Mouse (Mus musculus) forebrain, embryonic 16.5 days (tissue): ENCODE measurements around the gene Bcl7c. TPM values are rescaled to one million over a fixed set of nuclear protein-coding genes. Genes with fewer than 3 reads are reported as not detected.
"Not testable (repeated sequence)": the region's sequence is repeated elsewhere in the genome, so short reads cannot be mapped to it uniquely, and the experiment has no call there.

Experiments
- ATAC-seq: fragments of 200-750 bp; cut with Nextera tagmentation; 2 replicates; pipeline ENCODE4 v1.8.0; 2017; ENCODE audit warnings: mild to moderate bottlenecking, moderate library complexity
- H3K27ac ChIP-seq: fragments of 300-500 bp; sonication (generic); 2 replicates; pipeline ENCODE4 v1.5.1; 2014; ENCODE audit warnings: low read length, control low read depth
- H3K27me3 ChIP-seq: fragments of 300-500 bp; sonication (generic); replicated peaks from 2 replicates; pipeline ENCODE4 v1.6.1; 2014; ENCODE audit warnings: low read length; ENCODE audit not compliant: control insufficient read depth, insufficient read depth
- H3K36me3 ChIP-seq: fragments of 300-500 bp; sonication (generic); 2 replicates; pipeline ENCODE4 v1.6.1; 2014; ENCODE audit not compliant: control insufficient read depth, insufficient read depth
- H3K4me1 ChIP-seq: fragments of 300-500 bp; sonication (generic); replicated peaks from 2 replicates; pipeline ENCODE4 v1.6.1; 2014; ENCODE audit warnings: low read length; ENCODE audit not compliant: control insufficient read depth, insufficient read depth
- H3K4me2 ChIP-seq: fragments of 300-500 bp; sonication (generic); 2 replicates; pipeline ENCODE4 v1.6.1; 2014; ENCODE audit warnings: mild to moderate bottlenecking, low read length, control low read depth
- H3K4me3 ChIP-seq: fragments of 300-500 bp; sonication (generic); replicated peaks from 2 replicates; pipeline ENCODE4 v1.5.1; 2014; ENCODE audit warnings: mild to moderate bottlenecking, low read length, control low read depth
- H3K9ac ChIP-seq: fragments of 300-500 bp; sonication (generic); replicated peaks from 2 replicates; pipeline ENCODE4 v1.6.1; 2014; ENCODE audit warnings: low read depth, low read length, control low read depth
- H3K9me3 ChIP-seq: fragments of 300-500 bp; sonication (generic); 2 replicates; pipeline ENCODE4 v1.6.1; 2016; ENCODE audit warnings: low read length; ENCODE audit not compliant: control insufficient read depth
- WGBS: fragments of 180-500 bp; shearing (Covaris S2); extraction: QIAGEN DNeasy Blood & Tissue Kit; methylation state at CpG from one replicate; pipeline ENCODE4 v1.1.7; 2014; 5-methylcytosine and 5-hydroxymethylcytosine counted together
- polyA plus RNA-seq: library from polyadenylated mRNA; unstranded; fragments of >200 nt; fragmentation: Nextera tagmentation; extraction: Ambion mirVana; gene quantifications from 2 replicates; pipeline ENCODE4 v1.2.1, GENCODE M21; 2015

Bcl7c gene
- polyA plus RNA-seq, 1 experiment from 2014 or later: 33.8 TPM

DNA sequence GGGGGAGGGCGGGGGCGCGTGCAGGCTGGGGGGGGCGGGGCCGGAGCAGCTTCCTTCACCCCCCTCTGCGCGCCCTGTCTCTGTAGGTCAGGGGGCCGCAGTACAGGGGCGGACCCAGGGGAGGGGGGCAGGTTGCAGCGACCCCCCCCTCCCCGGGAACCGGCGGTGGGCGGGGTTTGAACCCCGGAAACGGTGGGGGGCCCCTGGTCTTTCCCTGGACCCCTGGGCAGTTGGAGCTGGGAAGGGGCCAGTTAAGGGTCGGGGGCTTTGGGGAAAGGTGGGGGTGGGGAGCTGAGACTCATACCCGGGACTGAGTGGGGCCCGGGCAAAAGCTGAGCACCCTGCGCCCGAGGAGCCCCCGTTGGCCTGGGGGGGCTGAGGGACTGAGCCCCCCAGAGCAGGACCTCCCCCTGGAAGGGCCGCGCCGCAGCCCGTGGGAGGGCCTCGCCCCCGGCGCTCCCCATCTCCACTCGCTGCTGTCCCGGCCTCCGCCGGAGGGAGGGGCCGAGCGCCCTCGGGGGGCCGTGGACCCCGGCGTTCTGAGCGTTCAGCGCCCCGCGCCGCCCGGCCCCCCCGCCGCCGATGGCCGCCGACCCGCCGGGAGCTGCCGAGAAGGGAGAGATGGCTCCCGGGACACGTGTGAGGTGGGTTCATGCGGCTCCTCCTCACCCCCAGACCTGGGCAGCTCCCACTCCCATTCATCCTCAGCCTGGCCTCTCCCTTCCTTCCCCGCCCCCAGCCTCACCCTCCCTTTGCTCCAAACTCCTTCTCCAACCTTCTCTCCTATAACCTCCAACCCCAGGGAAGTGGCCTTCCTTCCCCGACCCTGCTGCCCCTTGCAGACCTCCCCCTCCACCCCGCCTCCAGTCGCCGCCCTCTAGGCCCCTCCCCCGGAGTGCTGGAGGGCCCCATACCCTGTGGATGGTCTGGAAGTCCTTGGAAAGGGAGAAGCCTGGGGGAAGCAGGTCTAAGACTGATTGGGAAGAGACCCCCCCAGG lies 38.1 kb upstream of the Bcl7c start:
- ATAC-seq: no peak
- Histone ChIP-seq H3K9ac (peak overlapping the region; percentile 94), H3K4me1 (peaks cover 21% of the 10 kb centered on the region), H3K27ac (peak overlapping the region; percentile 66), H3K36me3 (peaks cover 25% of the 10 kb centered on the region), H3K4me2 (peak overlapping the region; percentile 90), H3K27me3 (no peaks in the 10 kb centered on the region), H3K9me3 (no peaks in the 10 kb centered on the region), H3K4me3 (peak overlapping the region; percentile 84)
- under 1% methylated on average over 43 of the region's 62 CpGs for WGBS

- peaks cover 21% of the 10 kb centered on the region for H3K4me1 ChIP-seq
Observed at GRCm38 (mm10) chr7:127745652-127746493, 37.1 kb upstream of the Bcl7c start.

DNA sequence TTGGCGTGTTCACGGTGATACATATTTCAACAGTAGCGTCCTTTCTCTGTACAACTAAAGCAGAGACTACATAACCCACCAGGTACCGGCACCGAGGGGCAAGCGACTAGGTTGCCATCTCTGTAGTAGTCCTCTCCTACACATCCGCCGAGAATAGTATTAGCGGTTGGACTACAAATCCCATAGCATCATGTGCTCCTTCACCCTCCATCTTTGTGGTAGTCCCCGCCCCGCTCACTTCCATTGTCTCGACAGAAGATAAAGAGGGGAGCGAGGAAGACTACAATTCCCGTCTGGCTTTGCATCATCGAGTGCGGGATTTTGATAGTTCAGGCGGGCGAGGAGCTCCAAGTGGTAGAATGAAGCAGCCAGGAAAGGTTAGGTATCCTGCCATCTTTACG lies 36.5 kb upstream of the Bcl7c start:
- Histone ChIP-seq H3K27ac (peak overlapping the region; percentile 97), H3K4me3 (peak overlapping the region; percentile 84), H3K36me3 (peaks cover 14% of the 10 kb centered on the region), H3K27me3 (no peaks in the 10 kb centered on the region), H3K4me1 (peaks cover 21% of the 10 kb centered on the region), H3K9me3 (no peaks in the 10 kb centered on the region), H3K9ac (peak overlapping the region; percentile 69), H3K4me2 (peak overlapping the region; percentile 90)
- peak; percentile 91 for ATAC-seq
- WGBS: under 1% methylated on average over 19 of the region's 19 CpGs

More at GRCm38 (mm10) chr7:127745652-127746493, 37.1 kb upstream of the Bcl7c start:
- H3K9ac ChIP-seq: peak overlapping the region; percentile 94
- WGBS: 0% methylated on average over 39 of the region's 39 CpGs
- peak; percentile 85 for ATAC-seq
- no peaks in the 10 kb centered on the region for H3K27me3 ChIP-seq
- H3K36me3 ChIP-seq: peaks cover 18% of the 10 kb centered on the region
- peak overlapping the region; percentile 90 for H3K4me2 ChIP-seq
- peak overlapping the region; percentile 84 for H3K4me3 ChIP-seq
- H3K27ac ChIP-seq: peak overlapping the region; percentile 97
- no peaks in the 10 kb centered on the region for H3K9me3 ChIP-seq

DNA sequence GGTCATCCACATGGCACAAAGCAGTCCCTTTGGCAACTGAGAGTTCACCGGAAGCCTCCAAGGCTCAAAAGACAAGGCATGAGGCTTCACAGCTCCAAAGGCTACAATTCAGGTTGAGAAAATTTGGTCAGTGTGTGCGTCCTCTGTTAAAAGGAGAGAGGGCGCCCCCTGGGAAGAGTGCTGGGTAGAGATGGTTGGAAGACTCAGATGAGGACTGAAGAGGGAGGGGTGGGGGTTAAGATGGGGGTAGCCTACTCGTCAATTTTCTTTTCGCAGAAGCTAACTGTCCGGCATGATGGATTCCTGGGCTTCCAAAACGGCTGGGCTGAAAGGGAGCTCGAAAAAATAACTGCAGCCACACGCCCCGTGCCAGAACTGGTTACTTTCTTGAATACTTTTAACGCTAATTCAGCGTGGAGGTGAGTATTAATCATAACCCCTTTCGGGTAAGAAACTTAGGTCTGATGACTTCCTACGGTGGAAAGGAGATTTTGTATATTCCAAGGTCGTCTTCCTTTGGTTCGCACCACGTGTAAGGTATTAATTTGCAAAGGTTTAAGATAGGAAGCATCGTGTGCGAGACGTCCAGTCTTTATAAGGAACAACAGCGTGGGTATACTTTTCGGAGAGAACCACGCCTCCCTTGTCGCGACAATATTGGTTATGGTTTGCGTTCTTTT lies 35.8 kb upstream of the Bcl7c start, which contains the start of gene Fbxl19:
Gene Fbxl19, plus strand, starts transcription at position 178 of the 680 bp plus-strand sequence.
- under 1% methylated on average over 26 of the region's 26 CpGs for WGBS
- peak within 1 kb of the TSS; percentile 69 for H3K9ac ChIP-seq
- H3K27me3 ChIP-seq: no peaks in the 10 kb centered on the region
- H3K4me2 ChIP-seq: peak within 1 kb of the TSS; percentile 90
- peaks cover 21% of the 10 kb centered on the region for H3K4me1 ChIP-seq
- H3K9me3 ChIP-seq: no peaks in the 10 kb centered on the region
- peak within 1 kb of the TSS; percentile 97 for H3K27ac ChIP-seq
- peaks cover 9% of the 10 kb centered on the region for H3K36me3 ChIP-seq
- ATAC-seq: no peak
- H3K4me3 ChIP-seq: peak within 1 kb of the TSS; percentile 84

DNA sequence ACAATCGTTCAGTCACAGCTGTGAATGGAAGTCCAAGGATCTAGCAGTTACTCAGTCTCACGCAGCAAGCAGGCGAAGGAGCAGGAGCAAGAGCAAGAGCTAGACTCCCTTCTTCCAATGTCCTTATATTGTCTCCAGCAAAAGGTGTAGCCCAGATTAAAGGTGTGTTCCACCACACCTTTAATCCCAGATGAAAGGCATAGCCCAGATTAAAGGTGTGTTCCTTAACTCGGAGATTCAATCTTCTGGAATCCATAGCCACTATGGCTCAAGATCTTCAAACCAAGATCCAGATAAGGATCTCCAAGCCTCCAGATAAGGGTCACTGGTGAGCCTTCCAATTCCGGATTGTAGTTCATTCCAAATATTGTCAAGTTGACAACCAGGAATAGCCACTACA lies 23.3 kb upstream of the Bcl7c start, which contains the start of gene Ctf2:
Gene Ctf2, minus strand, starts transcription at position 101 of the 400 bp plus-strand sequence.
- not testable (repeated sequence) for H3K27ac ChIP-seq, ATAC-seq
- no CpG with 5 or more reads among the region's 5 CpGs for WGBS

DNA sequence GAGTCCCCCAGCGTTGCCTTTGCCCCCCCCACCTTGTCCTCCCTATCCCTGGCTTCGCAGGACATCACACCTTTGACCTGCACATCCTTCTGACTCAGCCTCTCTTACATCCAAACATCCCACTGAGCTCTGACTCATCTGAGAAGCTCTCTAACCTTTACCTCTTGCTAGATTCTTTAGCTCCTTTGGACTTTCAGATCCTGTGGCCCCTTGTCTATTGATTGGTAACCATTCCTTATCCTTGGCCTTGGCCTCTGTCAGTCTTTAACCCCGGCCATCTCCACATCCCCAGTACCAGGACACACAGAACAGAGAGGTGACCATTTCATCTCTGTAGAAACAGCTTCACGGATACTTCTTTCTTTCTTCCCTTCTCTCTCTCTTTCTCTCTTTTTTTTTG lies 21.4 kb upstream of the Bcl7c start:
- 73% methylated on average over 4 of the region's 4 CpGs for WGBS
- Histone ChIP-seq H3K4me3 (no peak overlapping the region), H3K27ac (no peak overlapping the region), H3K9ac (no peak overlapping the region), H3K27me3 (no peaks in the 10 kb centered on the region), H3K4me2 (no peak overlapping the region), H3K4me1 (no peaks in the 10 kb centered on the region), H3K9me3 (no peaks in the 10 kb centered on the region), H3K36me3 (no peaks in the 10 kb centered on the region)
- ATAC-seq: no peak

More for the DNA sequence above, 23.3 kb upstream of the Bcl7c start, which contains the start of gene Ctf2:
- not testable (repeated sequence) for H3K9ac ChIP-seq, H3K4me2 ChIP-seq, H3K4me3 ChIP-seq, H3K4me1 ChIP-seq, H3K36me3 ChIP-seq, H3K27me3 ChIP-seq, H3K9me3 ChIP-seq

GRCm38 (mm10) chr7:127727898-127728297 lies 19.2 kb upstream of the Bcl7c start:
- no peak overlapping the region for H3K9ac ChIP-seq
- H3K27me3 ChIP-seq: no peaks in the 10 kb centered on the region
- no peaks in the 10 kb centered on the region for H3K36me3 ChIP-seq
- no peak overlapping the region for H3K27ac ChIP-seq
- no peaks in the 10 kb centered on the region for H3K9me3 ChIP-seq
- ATAC-seq: no peak
- no peaks in the 10 kb centered on the region for H3K4me1 ChIP-seq
- H3K4me2 ChIP-seq: no peak overlapping the region
- no peak overlapping the region for H3K4me3 ChIP-seq
- WGBS: 82% methylated on average over 7 of the region's 7 CpGs

GRCm38 (mm10) chr7:127725924-127726323 lies 17.2 kb upstream of the Bcl7c start:
- 49% methylated on average over 6 of the region's 6 CpGs for WGBS
- Histone ChIP-seq H3K4me1 (no peaks in the 10 kb centered on the region), H3K4me2 (no peak overlapping the region), H3K27ac (no peak overlapping the region), H3K36me3 (no peaks in the 10 kb centered on the region), H3K9ac (no peak overlapping the region), H3K9me3 (no peaks in the 10 kb centered on the region), H3K4me3 (no peak overlapping the region), H3K27me3 (no peaks in the 10 kb centered on the region)
- no peak for ATAC-seq
